Mouse (Mus musculus): Measurements from ENCODE around the gene Svs5. TPM values are rescaled to one million over a fixed set of nuclear protein-coding genes. Genes with fewer than 3 reads are reported as not detected.

The Svs5 gene
- polyA plus RNA-seq, 1 experiment, result not detected

- Histone ChIP-seq H3K4me3 (ENCODE audit: low read depth, low read length) (no peak overlapping the region), H3K4me1 (ENCODE audit: control insufficient read depth, insufficient read depth, insufficient read length, low read length) (no peaks in the 10 kb centered on the region), H3K36me3 (ENCODE audit: control insufficient read depth, insufficient read depth, low read length) (no peaks in the 10 kb centered on the region), H3K27me3 (ENCODE audit: control insufficient read depth, insufficient read depth, low read length) (peaks cover 12% of the 10 kb centered on the region; the same call in 1 of the 2 replicates), H3K27ac (ENCODE audit: insufficient read depth, low read depth, low read length) (no peak overlapping the region)
- 63% methylated on average over 3 of the region's 3 CpGs for WGBS
- TF ChIP-seq CTCF (IDR thresholded peaks at IDR 0.05; ENCODE audit: extremely low read depth, insufficient read length, insufficient replicate concordance, low read depth, low read length) (no peak), POLR2A (IDR thresholded peaks at IDR 0.05; ENCODE audit: low read depth, low read length) (no peak)
These were observed 50.4 kb downstream of the Svs5 start for GRCm38 (mm10) chr2:164382971-164383370.

Other genes with a start within 250 kb of the Svs5 start
- 0.06 and 0.25 TPM in 2 replicates for gene Kcns1, start 161.6 kb upstream of the Svs5 start, polyA plus RNA-seq (2012; rRNA removed)
- gene Wfdc5, start 150.0 kb upstream of the Svs5 start, polyA plus RNA-seq (2012; rRNA removed), result 0.24 TPM in 1 of 2 replicates, not detected in the other
- not detected in 2 replicates for gene Wfdc12, start 142.1 kb upstream of the Svs5 start, polyA plus RNA-seq (2012; rRNA removed)
- not detected in 2 replicates for gene Wfdc15a, start 132.6 kb upstream of the Svs5 start, polyA plus RNA-seq (2012; rRNA removed)
- 1.2 TPM in 1 of 2 replicates, not detected in the other for gene Wfdc15b, start 111.1 kb upstream of the Svs5 start, polyA plus RNA-seq (2012; rRNA removed)
- not detected in 2 replicates for gene Svs2, start 94.3 kb upstream of the Svs5 start, polyA plus RNA-seq (2012; rRNA removed)
- gene Svs3b, start 76.1 kb upstream of the Svs5 start, polyA plus RNA-seq (2012; rRNA removed), result not detected in 2 replicates
- gene Svs4, start 54.3 kb upstream of the Svs5 start, polyA plus RNA-seq (2012; rRNA removed), result not detected in 2 replicates
- not detected in 2 replicates for gene Svs3a, start 43.5 kb upstream of the Svs5 start, polyA plus RNA-seq (2012; rRNA removed)
- not detected in 2 replicates for gene Svs6, start 16.0 kb upstream of the Svs5 start, polyA plus RNA-seq (2012; rRNA removed)
- 16.0 and 22.3 TPM in 2 replicates for gene Slpi, start 56.4 kb downstream of the Svs5 start, polyA plus RNA-seq (2012; rRNA removed)
- gene Rbpjl, start 70.4 kb downstream of the Svs5 start, polyA plus RNA-seq (2012; rRNA removed), result 0.19 and 127 TPM in 2 replicates
- gene Matn4, start 72.4 kb downstream of the Svs5 start, polyA plus RNA-seq (2012; rRNA removed), result 0.49 and 2.7 TPM in 2 replicates
- 21.3 and 52.2 TPM in 2 replicates for gene Sdc4, start 111.1 kb downstream of the Svs5 start, polyA plus RNA-seq (2012; rRNA removed)
- gene Sys1, start 124.2 kb downstream of the Svs5 start, polyA plus RNA-seq (2012; rRNA removed), result 187 and 276 TPM in 2 replicates
- gene Gm20458, start 128.2 kb downstream of the Svs5 start, polyA plus RNA-seq (2012; rRNA removed), result 35.0 and 79.8 TPM in 2 replicates
- gene Trp53tg5, start 141.0 kb downstream of the Svs5 start, polyA plus RNA-seq (2012; rRNA removed), result not detected in 2 replicates
- gene Dbndd2, start 153.4 kb downstream of the Svs5 start, polyA plus RNA-seq (2012; rRNA removed), result 38.4 and 61.6 TPM in 2 replicates
- gene Pigt, start 164.8 kb downstream of the Svs5 start, polyA plus RNA-seq (2012; rRNA removed), result 117 and 171 TPM in 2 replicates
- 3.2 and 40.1 TPM in 2 replicates for gene Wfdc2, start 229.7 kb downstream of the Svs5 start, polyA plus RNA-seq (2012; rRNA removed)
- not detected in 2 replicates for gene Spint3, start 240.7 kb downstream of the Svs5 start, polyA plus RNA-seq (2012; rRNA removed)